Mouse (Mus musculus) heart, postnatal 0 days (tissue): ENCODE measurements around the gene Zfp781.
"Not testable (repeated sequence)": the region's sequence is repeated elsewhere in the genome, so short reads cannot be mapped to it uniquely, and the experiment has no call there.

Experiments used
- CTCF ChIP-seq: IDR thresholded peaks from 2 replicates; pipeline ENCODE4 v1.5.1; 2016; ENCODE audit warnings: antibody characterized with exemption, control low read depth, low read depth
- EP300 ChIP-seq: IDR thresholded peaks from 2 replicates; pipeline ENCODE4 v1.6.1; 2016; ENCODE audit warnings: antibody characterized with exemption, low read depth

DNA sequence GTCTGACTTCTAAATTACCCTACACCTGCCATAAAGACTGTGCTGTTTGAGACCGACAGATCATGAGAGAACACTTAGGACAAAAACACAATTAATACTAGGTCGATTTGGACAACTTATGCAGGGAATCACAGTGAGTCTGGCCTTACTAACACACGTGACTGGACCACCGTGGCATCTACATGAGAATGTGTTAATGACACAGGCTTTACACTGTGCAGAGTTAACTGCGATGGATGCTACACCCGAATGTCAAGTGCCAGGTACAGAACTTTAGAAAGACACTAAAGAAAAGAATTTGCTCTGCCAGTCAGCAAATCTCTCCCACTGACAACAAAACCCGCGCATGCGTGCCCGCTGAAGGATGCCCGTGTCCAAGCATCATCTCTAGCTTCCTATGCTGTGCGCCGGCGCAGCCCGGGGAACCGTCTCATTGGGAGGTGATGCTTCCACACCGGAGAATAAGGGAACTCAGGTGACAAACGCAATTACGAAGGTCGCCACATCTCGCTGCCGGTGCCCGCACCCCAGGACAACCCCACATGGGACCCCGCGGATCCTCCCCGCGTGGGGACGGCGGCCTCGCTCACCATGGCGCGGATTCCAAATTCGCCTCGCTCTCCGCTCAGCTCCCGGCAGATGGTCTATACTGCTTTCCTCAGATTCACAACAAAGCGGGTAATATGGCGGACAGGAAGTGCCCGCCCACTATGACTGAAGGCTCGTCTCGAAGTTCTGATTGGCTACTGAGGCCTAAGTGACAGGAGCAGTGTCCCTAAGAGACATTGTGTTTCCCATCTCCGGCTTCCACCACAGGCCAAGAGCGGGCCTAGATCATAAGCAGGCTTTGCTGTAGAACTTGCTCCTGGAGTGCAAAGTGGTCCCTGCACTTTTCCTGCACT, at the start of gene Zfp781:
- TF ChIP-seq CTCF, EP300: not testable (repeated sequence)
